Mouse (Mus musculus): ENCODE measurements around the gene Atp9a. TPM values are rescaled to one million over a fixed set of nuclear protein-coding genes. Genes with fewer than 3 reads are reported as not detected.
"Not testable (repeated sequence)": the region's sequence is repeated elsewhere in the genome, so short reads cannot be mapped to it uniquely, and the experiment has no call there.

The Atp9a gene
- polyA plus RNA-seq, 1 experiment: not detected

DNA sequence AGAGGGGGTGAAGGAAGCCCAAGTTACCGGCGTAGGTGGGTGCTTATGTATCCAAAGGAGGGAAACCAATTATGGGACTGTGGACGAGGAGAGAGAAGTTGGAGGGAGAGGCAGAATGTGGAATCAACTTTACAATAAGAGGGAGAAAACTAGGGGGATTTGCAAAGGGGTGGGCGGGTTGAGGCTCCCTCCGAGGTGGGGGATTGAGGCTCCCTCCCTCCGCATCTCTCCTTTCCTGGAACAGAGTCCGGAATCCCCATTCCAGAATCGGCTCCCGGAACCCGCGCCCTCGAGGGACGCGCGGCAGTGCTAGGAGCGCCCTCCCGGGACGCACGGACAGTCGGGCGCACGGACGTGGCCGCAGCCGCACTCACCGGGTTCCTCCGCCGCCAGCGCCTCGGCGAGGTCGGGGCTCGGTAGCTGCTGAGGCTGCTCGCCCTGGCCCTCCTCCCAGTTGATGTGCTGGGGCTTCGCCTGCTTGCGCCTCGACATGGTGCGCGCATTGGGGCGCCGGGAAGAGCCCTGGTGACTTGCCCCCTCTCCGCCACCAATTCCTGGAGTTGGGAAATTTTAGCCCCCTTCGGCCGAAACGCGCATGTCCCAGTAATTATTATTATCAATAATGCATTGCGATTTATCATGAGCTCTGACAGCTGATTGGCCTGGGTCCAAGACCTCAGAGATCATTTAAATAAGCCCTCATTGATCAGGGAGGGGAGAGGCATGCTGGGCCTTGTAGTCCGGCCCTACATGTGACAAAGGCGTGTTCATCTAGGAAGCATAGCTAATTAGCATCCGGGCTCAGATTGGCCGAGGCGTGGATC is 24.5 kb upstream of the Atp9a start:
- 2% methylated on average over 51 of the region's 52 CpGs for WGBS
- no peak overlapping the region for H3K27ac ChIP-seq (ENCODE audit: insufficient read depth, low read depth, low read length)
- no peak for TF ChIP-seq CTCF (IDR thresholded peaks at IDR 0.05; ENCODE audit: insufficient read depth, low read depth, low read length)
- TF ChIP-seq POLR2A (IDR thresholded peaks at IDR 0.05; ENCODE audit: insufficient read depth, low read depth, low read length): no peak
- no peak overlapping the region for H3K4me3 ChIP-seq (ENCODE audit: insufficient read depth, low read depth, low read length)
- H3K4me1 ChIP-seq (ENCODE audit: control insufficient read depth, insufficient read depth, low read length): 0 out of 2 replicates have a peak, but pooled peaks cover 13% of the 10 kb centered on the region

DNA sequence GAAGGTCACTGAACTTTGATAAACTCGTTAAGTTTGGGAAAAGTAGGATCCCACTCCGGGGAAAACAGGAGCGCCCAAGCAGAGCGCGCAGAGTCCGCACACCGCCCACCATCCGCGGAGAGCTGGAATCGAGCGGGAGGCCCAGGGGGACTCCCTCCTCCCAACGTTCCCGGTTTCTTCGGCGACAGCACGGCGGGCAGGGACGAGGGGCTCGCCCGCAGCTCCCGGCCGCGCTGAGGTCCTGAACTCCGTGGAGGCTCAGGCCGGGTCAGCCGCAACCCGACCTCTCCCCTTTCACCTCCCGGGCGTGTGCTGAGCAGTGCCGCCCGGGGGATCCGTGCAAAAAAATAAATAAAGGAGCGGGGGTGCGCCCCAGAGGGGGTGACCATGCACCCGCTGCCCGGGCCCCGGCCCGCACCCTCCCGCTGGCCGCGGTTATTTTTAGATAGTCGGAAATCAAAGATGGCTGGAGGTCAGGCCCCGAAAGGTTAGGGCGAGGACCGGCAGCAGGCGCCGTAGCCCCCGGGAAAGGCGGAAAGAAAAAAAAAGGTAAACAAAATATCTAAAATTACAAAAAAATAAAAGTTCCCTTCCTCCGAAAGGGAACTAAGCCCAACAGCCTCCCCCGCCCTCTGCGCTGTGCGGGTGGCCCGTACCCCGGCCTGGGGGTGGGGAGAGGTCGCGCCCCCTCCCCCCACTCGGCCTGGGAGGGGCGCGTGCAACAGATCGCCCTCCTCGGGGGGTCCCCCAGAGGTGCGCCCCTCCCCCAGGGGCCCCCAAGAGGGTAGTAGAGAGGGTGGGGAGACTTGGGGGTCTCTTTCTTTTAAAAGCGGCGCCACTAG is 23.7 kb upstream of the Atp9a start:
- H3K4me1 ChIP-seq (ENCODE audit: control insufficient read depth, insufficient read depth, low read length): 0 out of 2 replicates have a peak, but pooled peaks cover 13% of the 10 kb centered on the region
- 1% methylated on average over 64 of the region's 65 CpGs for WGBS
- no peak overlapping the region for H3K27ac ChIP-seq (ENCODE audit: insufficient read depth, low read depth, low read length)
- no peak for TF ChIP-seq CTCF (IDR thresholded peaks at IDR 0.05; ENCODE audit: insufficient read depth, low read depth, low read length)
- TF ChIP-seq POLR2A (IDR thresholded peaks at IDR 0.05; ENCODE audit: insufficient read depth, low read depth, low read length): no peak
- H3K4me3 ChIP-seq (ENCODE audit: insufficient read depth, low read depth, low read length): no peak overlapping the region; the same call in 1 of the 2 replicates

DNA sequence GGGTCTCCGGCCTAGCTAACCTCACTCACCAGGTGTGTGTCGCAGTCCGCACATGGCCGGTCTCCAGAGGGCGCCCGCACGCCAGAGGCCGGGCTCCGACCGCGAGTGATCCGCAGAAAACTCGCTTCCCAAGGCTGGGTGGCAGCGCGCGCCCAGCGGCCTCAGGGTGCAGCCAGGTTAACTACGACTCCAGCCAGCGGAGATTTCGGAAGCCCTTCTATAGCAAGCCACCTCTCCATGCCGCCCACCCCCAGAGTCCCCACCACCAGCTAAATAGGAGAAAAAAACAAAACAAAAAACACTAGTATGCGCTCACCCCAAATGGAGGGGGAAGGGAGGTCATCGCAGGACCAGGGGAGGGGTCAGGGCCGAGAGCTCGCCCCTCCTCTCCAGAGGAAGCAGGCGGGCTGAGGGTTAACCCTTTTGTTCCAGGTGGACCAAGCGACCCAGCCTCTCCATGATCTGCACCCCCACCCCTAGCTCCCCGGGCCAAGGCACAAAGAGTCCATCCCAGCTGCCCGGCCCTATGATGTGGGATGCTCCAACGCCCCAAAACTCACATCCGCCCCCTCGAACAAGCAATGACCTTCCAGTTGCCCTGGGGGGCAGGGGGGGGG is 23.0 kb upstream of the Atp9a start:
- Histone ChIP-seq H3K27ac (ENCODE audit: insufficient read depth, low read depth, low read length) (no peak overlapping the region), H3K4me3 (ENCODE audit: insufficient read depth, low read depth, low read length) (no peak overlapping the region), H3K4me1 (ENCODE audit: control insufficient read depth, insufficient read depth, low read length) (0 out of 2 replicates have a peak, but pooled peaks cover 13% of the 10 kb centered on the region)
- 1% methylated on average over 32 of the region's 32 CpGs for WGBS
- TF ChIP-seq POLR2A (IDR thresholded peaks at IDR 0.05; ENCODE audit: insufficient read depth, low read depth, low read length) (no peak), CTCF (IDR thresholded peaks at IDR 0.05; ENCODE audit: insufficient read depth, low read depth, low read length) (no peak)

DNA sequence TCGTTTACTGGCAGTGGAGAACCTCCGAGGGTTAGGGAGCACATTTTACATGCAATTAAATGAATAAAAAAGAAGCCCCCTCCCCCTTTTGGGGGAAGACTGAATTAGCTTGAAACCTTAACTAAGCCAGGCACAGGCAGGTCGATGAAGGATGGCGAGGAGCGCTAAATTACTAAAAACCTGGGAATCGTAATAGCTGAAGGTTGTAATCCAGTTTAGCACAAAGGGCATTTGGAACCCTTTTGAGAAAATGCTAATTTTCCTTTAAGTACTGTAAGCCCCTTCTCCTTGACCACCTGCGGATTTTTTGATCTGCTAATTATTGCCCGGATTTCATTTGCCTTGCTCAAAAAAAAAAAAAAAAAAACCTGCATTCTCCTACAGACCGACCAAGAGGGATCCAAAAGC is 22.3 kb upstream of the Atp9a start:
- no peak overlapping the region for H3K4me3 ChIP-seq (ENCODE audit: insufficient read depth, low read depth, low read length)
- H3K4me1 ChIP-seq (ENCODE audit: control insufficient read depth, insufficient read depth, low read length): 0 out of 2 replicates have a peak, but pooled peaks cover 13% of the 10 kb centered on the region
- TF ChIP-seq CTCF (IDR thresholded peaks at IDR 0.05; ENCODE audit: insufficient read depth, low read depth, low read length): no peak
- no peak for TF ChIP-seq POLR2A (IDR thresholded peaks at IDR 0.05; ENCODE audit: insufficient read depth, low read depth, low read length)
- no peak overlapping the region for H3K27ac ChIP-seq (ENCODE audit: insufficient read depth, low read depth, low read length)
- WGBS: 15% methylated on average over 9 of the region's 9 CpGs

DNA sequence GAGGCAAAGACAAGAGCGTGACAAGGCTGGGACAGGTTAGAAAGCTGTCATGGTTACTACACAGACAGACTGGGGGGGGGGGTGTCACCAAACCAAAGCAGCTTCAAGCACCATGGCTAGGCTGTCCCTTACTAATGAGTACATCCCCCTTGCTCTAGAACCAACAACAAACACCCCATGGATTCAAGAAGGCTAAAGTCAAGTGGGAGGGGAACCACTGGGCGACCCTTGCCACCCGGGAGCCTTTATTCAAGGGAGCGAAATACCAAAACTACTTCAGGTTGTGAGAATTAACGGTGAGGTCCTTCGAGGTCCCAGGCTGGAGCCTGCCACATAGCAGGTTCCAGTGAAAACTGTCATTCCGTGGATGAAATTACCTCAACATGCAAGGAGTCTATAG is 21.6 kb upstream of the Atp9a start:
- H3K4me3 ChIP-seq (ENCODE audit: insufficient read depth, low read depth, low read length): no peak overlapping the region
- 11% methylated on average over 7 of the region's 7 CpGs for WGBS
- H3K27ac ChIP-seq (ENCODE audit: insufficient read depth, low read depth, low read length): no peak overlapping the region
- 0 out of 2 replicates have a peak, but pooled peaks cover 13% of the 10 kb centered on the region for H3K4me1 ChIP-seq (ENCODE audit: control insufficient read depth, insufficient read depth, low read length)
- no peak for TF ChIP-seq CTCF (IDR thresholded peaks at IDR 0.05; ENCODE audit: insufficient read depth, low read depth, low read length)

DNA sequence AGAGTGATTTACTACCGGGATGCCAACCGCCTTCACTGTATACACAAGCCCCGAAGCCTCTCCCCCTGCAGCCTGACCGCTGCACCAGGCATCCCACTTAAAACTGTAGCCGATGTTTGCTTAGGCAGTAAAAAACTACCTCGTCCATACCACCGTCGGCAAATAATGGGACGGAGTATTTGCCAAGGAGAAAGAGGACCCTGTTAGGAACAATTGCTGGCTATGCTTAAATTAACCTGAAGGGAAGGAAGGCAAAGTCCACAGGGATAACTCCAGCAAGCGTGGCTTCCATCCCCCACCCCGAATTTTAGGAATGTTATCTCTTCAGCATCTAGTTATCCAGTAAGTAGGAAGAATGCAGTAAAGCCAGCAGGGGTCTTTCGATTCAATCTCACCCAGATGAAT is 20.2 kb upstream of the Atp9a start:
- no peak overlapping the region for H3K27ac ChIP-seq (ENCODE audit: insufficient read depth, low read depth, low read length)
- H3K4me1 ChIP-seq (ENCODE audit: control insufficient read depth, insufficient read depth, low read length): 0 out of 2 replicates have a peak, but pooled peaks cover 13% of the 10 kb centered on the region
- H3K4me3 ChIP-seq (ENCODE audit: insufficient read depth, low read depth, low read length): no peak overlapping the region
- 12% methylated on average over 12 of the region's 12 CpGs for WGBS
- TF ChIP-seq POLR2A (IDR thresholded peaks at IDR 0.05; ENCODE audit: insufficient read depth, low read depth, low read length) (no peak), CTCF (IDR thresholded peaks at IDR 0.05; ENCODE audit: insufficient read depth, low read depth, low read length) (no peak)

DNA sequence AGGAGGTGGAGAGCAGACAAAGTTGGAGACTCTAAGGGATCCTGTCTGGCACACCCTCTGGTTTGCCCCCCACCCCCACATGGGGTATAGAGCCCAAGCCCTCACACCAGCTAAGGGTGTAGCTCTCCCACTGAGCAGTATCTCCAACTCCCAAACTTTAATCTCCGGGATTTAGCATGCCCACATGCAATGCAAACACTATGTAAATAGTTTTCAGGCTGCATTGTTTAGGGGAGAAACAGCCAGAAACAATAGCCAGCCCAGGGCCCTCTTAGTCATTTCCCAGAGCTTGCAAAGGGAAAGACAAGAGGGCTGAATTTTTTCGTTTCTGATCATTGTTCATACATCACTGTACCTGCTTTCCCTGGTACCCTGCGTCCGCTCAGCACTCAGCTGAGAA is 19.7 kb upstream of the Atp9a start:
- no peak overlapping the region for H3K27ac ChIP-seq (ENCODE audit: insufficient read depth, low read depth, low read length)
- 0 out of 2 replicates have a peak, but pooled peaks cover 13% of the 10 kb centered on the region for H3K4me1 ChIP-seq (ENCODE audit: control insufficient read depth, insufficient read depth, low read length)
- no peak overlapping the region for H3K4me3 ChIP-seq (ENCODE audit: insufficient read depth, low read depth, low read length)
- 28% methylated on average over 4 of the region's 4 CpGs for WGBS
- TF ChIP-seq POLR2A (IDR thresholded peaks at IDR 0.05; ENCODE audit: insufficient read depth, low read depth, low read length): no peak
- no peak for TF ChIP-seq CTCF (IDR thresholded peaks at IDR 0.05; ENCODE audit: insufficient read depth, low read depth, low read length)

DNA sequence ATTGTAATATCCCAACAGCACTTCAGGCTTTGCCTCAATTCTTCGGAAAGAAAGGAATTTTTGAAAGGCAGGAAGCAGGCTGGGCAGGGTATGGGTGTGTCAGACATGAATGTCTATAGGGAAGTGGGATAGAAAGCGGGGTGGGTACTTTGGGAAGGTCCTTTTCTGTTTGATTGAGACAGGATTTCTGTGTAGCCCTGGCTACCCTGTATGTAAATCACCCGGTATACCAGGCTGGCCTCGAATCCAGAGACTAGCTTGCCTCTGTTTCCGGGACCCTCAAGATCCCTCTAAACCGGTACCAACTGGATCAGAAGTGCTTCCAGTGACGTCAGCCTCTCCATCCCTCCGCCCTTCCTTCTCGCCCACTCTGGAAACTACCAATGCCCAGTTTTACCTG is 18.9 kb upstream of the Atp9a start:
- no peak overlapping the region for H3K27ac ChIP-seq (ENCODE audit: insufficient read depth, low read depth, low read length)
- no peak overlapping the region for H3K4me3 ChIP-seq (ENCODE audit: insufficient read depth, low read depth, low read length)
- 89% methylated on average over 9 of the region's 9 CpGs for WGBS
- TF ChIP-seq CTCF (IDR thresholded peaks at IDR 0.05; ENCODE audit: insufficient read depth, low read depth, low read length) (no peak), POLR2A (IDR thresholded peaks at IDR 0.05; ENCODE audit: insufficient read depth, low read depth, low read length) (no peak)
- H3K4me1 ChIP-seq (ENCODE audit: control insufficient read depth, insufficient read depth, low read length): 0 out of 2 replicates have a peak, but pooled peaks cover 10% of the 10 kb centered on the region

DNA sequence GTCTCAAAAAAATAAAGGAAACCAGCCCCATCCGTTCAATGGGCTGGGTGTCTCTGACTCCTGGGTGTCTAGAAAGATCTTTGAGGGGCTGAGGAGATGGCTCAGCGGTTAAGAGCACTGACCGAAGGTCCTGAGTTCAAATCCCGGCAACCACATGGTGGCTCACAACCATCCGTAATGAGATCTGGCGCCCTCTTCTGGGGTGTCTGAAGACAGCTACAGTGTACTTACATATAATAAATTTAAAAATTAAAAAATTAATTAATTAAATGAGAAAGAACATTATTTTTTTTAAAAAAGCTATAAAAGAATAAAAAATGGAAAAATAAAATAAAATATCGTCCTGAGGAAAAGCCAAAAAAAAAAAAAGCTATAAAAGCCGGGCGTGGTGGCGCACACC is 2.2 kb upstream of the Atp9a start:
- 91% methylated on average over 10 of the region's 10 CpGs for WGBS
- not testable (repeated sequence) for H3K4me3 ChIP-seq (ENCODE audit: insufficient read depth, low read depth, low read length); H3K27ac ChIP-seq (ENCODE audit: insufficient read depth, low read depth, low read length); H3K4me1 ChIP-seq (ENCODE audit: control insufficient read depth, insufficient read depth, low read length)
